8 mouse cellular contexts compared by ENCODE assay signal in genomic region chr15:101974083-101974845, GRCm38 (mm10). TPM values are rescaled to one million over a fixed set of nuclear protein-coding genes. Genes with fewer than 3 reads are reported as not detected.
A peak's percentile ranks its signal among the peaks of the same experiment; 100 is the strongest.
DNase-seq lines count a peak whose midpoint lies in the region; ATAC-seq lines count a peak whose summit lies in the region.

No protein-coding gene starts in this region.

- no peaks in the 10 kb centered on the region for H3K9me3 ChIP-seq in kidney, embryonic 15.5 days (replicated peaks)
- H3K9me3 ChIP-seq in forebrain, embryonic 16.5 days (ENCODE audit: control insufficient read depth, low read length): no peaks in the 10 kb centered on the region
- H3K9me3 ChIP-seq in liver, embryonic 16.5 days (replicated peaks; ENCODE audit: control insufficient read depth, low read length): no peaks in the 10 kb centered on the region
- no peaks in the 10 kb centered on the region for H3K9me3 ChIP-seq in hindbrain, embryonic 14.5 days (ENCODE audit: control insufficient read depth, low read length)

- peaks cover 48% of the 10 kb centered on the region for H3K4me1 ChIP-seq in kidney, embryonic 15.5 days
- H3K4me1 ChIP-seq in forebrain, embryonic 16.5 days (replicated peaks; ENCODE audit: control insufficient read depth, insufficient read depth, low read length): peaks cover 10% of the 10 kb centered on the region
- H3K4me1 ChIP-seq in liver, embryonic 16.5 days (ENCODE audit: control insufficient read depth, low read depth, low read length): peaks cover 52% of the 10 kb centered on the region
- peaks cover 11% of the 10 kb centered on the region for H3K4me1 ChIP-seq in hindbrain, embryonic 14.5 days (replicated peaks; ENCODE audit: control insufficient read depth, insufficient read depth, low read length)

- H3K4me3 ChIP-seq in kidney, embryonic 15.5 days (replicated peaks): no peak overlapping the region
- no peak overlapping the region for H3K4me3 ChIP-seq in forebrain, embryonic 16.5 days (replicated peaks; ENCODE audit: low read length)
- no peak overlapping the region for H3K4me3 ChIP-seq in liver, embryonic 16.5 days (ENCODE audit: low read depth, low read length)
- H3K4me3 ChIP-seq in hindbrain, embryonic 14.5 days (replicated peaks; ENCODE audit: low read length): no peak overlapping the region

- H3K9ac ChIP-seq in kidney, embryonic 15.5 days: no peak overlapping the region
- no peak overlapping the region for H3K9ac ChIP-seq in forebrain, embryonic 16.5 days (replicated peaks; ENCODE audit: low read depth, low read length)
- H3K9ac ChIP-seq in liver, embryonic 16.5 days (ENCODE audit: low read depth, low read length): peak overlapping the region; percentile 15; the same call in 1 of the 2 replicates
- no peak overlapping the region for H3K9ac ChIP-seq in hindbrain, embryonic 14.5 days

- WGBS in kidney, embryonic 15.5 days: 61% methylated on average over 15 of the region's 16 CpGs
- 54% methylated on average over 16 of the region's 16 CpGs for WGBS in forebrain, embryonic 16.5 days
- 59% methylated on average over 16 of the region's 16 CpGs for WGBS in liver, embryonic 16.5 days (ENCODE audit: insufficient replicate concordance)
- 56% methylated on average over 16 of the region's 16 CpGs for whole genome bisulfite sequencing in hindbrain, embryonic 14.5 days

- 0 out of 2 replicates have a peak overlapping the region, but pooled peaks have one; percentile 95 for H3K27ac ChIP-seq in kidney, embryonic 15.5 days
- H3K27ac ChIP-seq in forebrain, embryonic 16.5 days (ENCODE audit: low read length): no peak overlapping the region
- H3K27ac ChIP-seq in liver, embryonic 16.5 days (ENCODE audit: low read length): peak overlapping the region; percentile 42
- no peak overlapping the region for H3K27ac ChIP-seq in hindbrain, embryonic 14.5 days

- H3K27me3 ChIP-seq in kidney, embryonic 15.5 days: 0 out of 2 replicates have a peak, but pooled peaks cover 3% of the 10 kb centered on the region
- no peaks in the 10 kb centered on the region for H3K27me3 ChIP-seq in forebrain, embryonic 16.5 days (replicated peaks; ENCODE audit: control insufficient read depth, insufficient read depth, low read length)
- H3K27me3 ChIP-seq in liver, embryonic 16.5 days (ENCODE audit: control insufficient read depth, insufficient read depth, low read depth, low read length): no peaks in the 10 kb centered on the region
- no peaks in the 10 kb centered on the region for H3K27me3 ChIP-seq in hindbrain, embryonic 14.5 days (ENCODE audit: control insufficient read depth, insufficient read depth, low read length)

- H3K36me3 ChIP-seq in kidney, embryonic 15.5 days: no peaks in the 10 kb centered on the region
- H3K36me3 ChIP-seq in forebrain, embryonic 16.5 days (ENCODE audit: control insufficient read depth, insufficient read depth): no peaks in the 10 kb centered on the region
- no peaks in the 10 kb centered on the region for H3K36me3 ChIP-seq in liver, embryonic 16.5 days (ENCODE audit: control insufficient read depth, insufficient read depth)
- no peaks in the 10 kb centered on the region for H3K36me3 ChIP-seq in hindbrain, embryonic 14.5 days (replicated peaks; ENCODE audit: control insufficient read depth, insufficient read depth)

- DNase-seq in kidney, postnatal 4 days: no peak
- DNase-seq in c-Kit-negative CD71-positive TER-119-positive erythroid progenitor cells, embryonic 14.5 days (ENCODE audit: low read depth, low spot score): peak; percentile 31
- no peak for DNase-seq in thymus, adult 18-20 months
- DNase-seq in hindbrain, embryonic 14.5 days (ENCODE audit: low spot score): no peak
- DNase-seq in thymus, postnatal 10 days (ENCODE audit: low spot score in 2 of 2): no peak

- no peak overlapping the region for H3K4me2 ChIP-seq in kidney, embryonic 15.5 days
- H3K4me2 ChIP-seq in forebrain, embryonic 16.5 days (ENCODE audit: low read length): no peak overlapping the region
- no peak overlapping the region for H3K4me2 ChIP-seq in liver, embryonic 16.5 days (ENCODE audit: low read depth, low read length)
- H3K4me2 ChIP-seq in hindbrain, embryonic 14.5 days (replicated peaks): no peak overlapping the region

- ATAC-seq in kidney, embryonic 15.5 days (replicated peaks; ENCODE audit: low FRiP score): no peak
- peak; percentile 8; the same call in 1 of the 2 replicates for ATAC-seq in forebrain, embryonic 16.5 days
- ATAC-seq in liver, embryonic 16.5 days (ENCODE audit: low read depth): no peak
- ATAC-seq in hindbrain, embryonic 14.5 days (ENCODE audit: low FRiP score): no peak

RNA-seq across cellular contexts. Expression of gene Krt78, which starts 20.2 kb away (rescaled TPM):
- 0.04 and 0.15 TPM in 2 replicates for polyA plus RNA-seq in kidney, embryonic 15.5 days (2015; fragmentation: Nextera tagmentation; extraction: Ambion mirVana)
- polyA plus RNA-seq in forebrain, embryonic 16.5 days (2015; fragmentation: Nextera tagmentation; extraction: Ambion mirVana): not detected in 2 replicates
- not detected in 2 replicates for polyA plus RNA-seq in liver, embryonic 16.5 days (2015; fragmentation: Nextera tagmentation; extraction: Ambion mirVana)
- polyA plus RNA-seq in hindbrain, embryonic 14.5 days (2014; fragmentation: Nextera tagmentation; extraction: Ambion mirVana): 0.07 TPM in 1 of 2 replicates, not detected in the other

RNA-seq across cellular contexts. Expression of gene Krt8, which starts 30.0 kb away (rescaled TPM):
- 213 and 217 TPM in 2 replicates for polyA plus RNA-seq in kidney, embryonic 15.5 days (2015; fragmentation: Nextera tagmentation; extraction: Ambion mirVana)
- 2.4 and 3.7 TPM in 2 replicates for polyA plus RNA-seq in forebrain, embryonic 16.5 days (2015; fragmentation: Nextera tagmentation; extraction: Ambion mirVana)
- polyA plus RNA-seq in liver, embryonic 16.5 days (2015; fragmentation: Nextera tagmentation; extraction: Ambion mirVana): 120 and 130 TPM in 2 replicates
- polyA plus RNA-seq in hindbrain, embryonic 14.5 days (2014; fragmentation: Nextera tagmentation; extraction: Ambion mirVana): 4.1 and 6.8 TPM in 2 replicates

RNA-seq across cellular contexts. Expression of gene Krt79, which starts 34.1 kb away (rescaled TPM):
- 0.45 and 0.53 TPM in 2 replicates for polyA plus RNA-seq in kidney, embryonic 15.5 days (2015; fragmentation: Nextera tagmentation; extraction: Ambion mirVana)
- polyA plus RNA-seq in forebrain, embryonic 16.5 days (2015; fragmentation: Nextera tagmentation; extraction: Ambion mirVana): 0.15 and 0.38 TPM in 2 replicates
- not detected in 2 replicates for polyA plus RNA-seq in liver, embryonic 16.5 days (2015; fragmentation: Nextera tagmentation; extraction: Ambion mirVana)
- 0.29 TPM in 1 of 2 replicates, not detected in the other for polyA plus RNA-seq in hindbrain, embryonic 14.5 days (2014; fragmentation: Nextera tagmentation; extraction: Ambion mirVana)

RNA-seq across cellular contexts. Expression of gene Krt4, which starts 49.7 kb away (rescaled TPM):
- polyA plus RNA-seq in kidney, embryonic 15.5 days (2015; fragmentation: Nextera tagmentation; extraction: Ambion mirVana): 2.4 and 7.5 TPM in 2 replicates
- 0.55 TPM in 1 of 2 replicates, not detected in the other for polyA plus RNA-seq in forebrain, embryonic 16.5 days (2015; fragmentation: Nextera tagmentation; extraction: Ambion mirVana)
- polyA plus RNA-seq in liver, embryonic 16.5 days (2015; fragmentation: Nextera tagmentation; extraction: Ambion mirVana): 0.07 and 0.08 TPM in 2 replicates
- polyA plus RNA-seq in hindbrain, embryonic 14.5 days (2014; fragmentation: Nextera tagmentation; extraction: Ambion mirVana): not detected in 2 replicates

RNA-seq across cellular contexts. Expression of gene Krt18, which starts 53.7 kb away (rescaled TPM):
- 176 and 180 TPM in 2 replicates for polyA plus RNA-seq in kidney, embryonic 15.5 days (2015; fragmentation: Nextera tagmentation; extraction: Ambion mirVana)
- 4.4 TPM in 2 replicates for polyA plus RNA-seq in forebrain, embryonic 16.5 days (2015; fragmentation: Nextera tagmentation; extraction: Ambion mirVana)
- 118 and 119 TPM in 2 replicates for polyA plus RNA-seq in liver, embryonic 16.5 days (2015; fragmentation: Nextera tagmentation; extraction: Ambion mirVana)
- polyA plus RNA-seq in hindbrain, embryonic 14.5 days (2014; fragmentation: Nextera tagmentation; extraction: Ambion mirVana): 8.6 and 15.7 TPM in 2 replicates

Comparison
In these comparisons a context has a peak if more than half of its experiments do, and no peak if none do; other contexts are left out.
1. H3K27ac ChIP-seq: peak in kidney, embryonic 15.5 days (single experiment) and liver, embryonic 16.5 days (single experiment); none in forebrain, embryonic 16.5 days (single experiment) and hindbrain, embryonic 14.5 days (single experiment).
2. RNA of gene Krt8, which starts 30.0 kb away (polyA plus RNA-seq): 213 to 217 TPM in kidney, embryonic 15.5 days and 120 to 130 TPM in liver, embryonic 16.5 days; 4.1 to 6.8 TPM in hindbrain, embryonic 14.5 days and 2.4 to 3.7 TPM in forebrain, embryonic 16.5 days; every median in the first group is over 10 times any median in the second.